Mouse (Mus musculus) cortical plate, adult 2 months (tissue): ENCODE data around the gene Camta1. TPM values are rescaled to one million over a fixed set of nuclear protein-coding genes. Genes with fewer than 3 reads are reported as not detected.

Experiments used
- H3K27ac ChIP-seq: fragments of 200-500 bp; 2 replicates; pipeline ENCODE4 v1.5.1; 2012; ENCODE audit warnings: low read length, control low read depth, inconsistent platforms; ENCODE audit not compliant: insufficient read depth
- H3K4me1 ChIP-seq: fragments of 200-500 bp; 2 replicates; pipeline ENCODE4 v1.6.1; 2011; ENCODE audit warnings: low read length; ENCODE audit not compliant: control insufficient read depth, insufficient read depth
- H3K4me3 ChIP-seq: fragments of 200-500 bp; 2 replicates; pipeline ENCODE4 v1.5.1; 2011; ENCODE audit warnings: mild to moderate bottlenecking, low read length, control low read depth; ENCODE audit not compliant: insufficient read depth
- CTCF ChIP-seq: fragments of 200-500 bp; IDR thresholded peaks from 2 replicates; pipeline ENCODE4 v1.5.1; 2011; ENCODE audit warnings: mild to moderate bottlenecking, control low read depth, low read length; ENCODE audit not compliant: insufficient read depth; ENCODE audit errors: extremely low read depth
- POLR2A ChIP-seq: fragments of 200-500 bp; IDR thresholded peaks from 2 replicates; pipeline ENCODE4 v1.6.1; 2011; ENCODE audit warnings: mild to moderate bottlenecking, low read length, control low read depth; ENCODE audit not compliant: insufficient read depth; ENCODE audit errors: extremely low read depth
- polyA plus RNA-seq: library from polyadenylated mRNA; depleted of rRNA; stranded (reverse); fragments of >200 nt; gene quantifications from 2 replicates; pipeline ENCODE4 v1.2.3, GENCODE M21; 2012

Gene Camta1
- polyA plus RNA-seq, 1 experiment = 111 TPM

- H3K4me3 ChIP-seq = no peak overlapping the region
- H3K4me1 ChIP-seq = no peaks in the 10 kb centered on the region; the same call in 1 of the 2 replicates
- H3K27ac ChIP-seq = no peak overlapping the region
- TF ChIP-seq POLR2A (no peak), CTCF (no peak)
Measured at GRCm38 (mm10) chr4:151471886-151472285, 389.8 kb downstream of the Camta1 start.

- TF ChIP-seq CTCF (no peak), POLR2A (no peak)
Measured at GRCm38 (mm10) chr4:151468381-151468780, 393.3 kb downstream of the Camta1 start.

GRCm38 (mm10) chr4:151458686-151459085 lies 403.0 kb downstream of the Camta1 start:
- no peak overlapping the region for H3K4me3 ChIP-seq
- no peak for TF ChIP-seq POLR2A
- TF ChIP-seq CTCF = no peak
- H3K27ac ChIP-seq = no peak overlapping the region

More at GRCm38 (mm10) chr4:151468381-151468780, 393.3 kb downstream of the Camta1 start:
- H3K4me1 ChIP-seq = no peaks in the 10 kb centered on the region; the same call in 1 of the 2 replicates
- no peak overlapping the region for H3K27ac ChIP-seq
- no peak overlapping the region for H3K4me3 ChIP-seq

GRCm38 (mm10) chr4:151454611-151455010 lies 407.1 kb downstream of the Camta1 start:
- no peaks in the 10 kb centered on the region for H3K4me1 ChIP-seq
- H3K4me3 ChIP-seq = no peak overlapping the region
- H3K27ac ChIP-seq = no peak overlapping the region
- no peak for TF ChIP-seq CTCF
- no peak for TF ChIP-seq POLR2A

More at GRCm38 (mm10) chr4:151458686-151459085, 403.0 kb downstream of the Camta1 start:
- H3K4me1 ChIP-seq = no peaks in the 10 kb centered on the region

GRCm38 (mm10) chr4:151454065-151454464 lies 407.6 kb downstream of the Camta1 start:
- TF ChIP-seq POLR2A = no peak
- no peak for TF ChIP-seq CTCF
- Histone ChIP-seq H3K4me3 (no peak overlapping the region), H3K4me1 (no peaks in the 10 kb centered on the region), H3K27ac (no peak overlapping the region)

- TF ChIP-seq CTCF (no peak), POLR2A (no peak)
- H3K4me3 ChIP-seq = no peak overlapping the region
- H3K4me1 ChIP-seq = peaks cover 2% of the 10 kb centered on the region
- no peak overlapping the region for H3K27ac ChIP-seq
Measured at GRCm38 (mm10) chr4:151451885-151452284, 409.8 kb downstream of the Camta1 start.

- H3K4me1 ChIP-seq = peaks cover 2% of the 10 kb centered on the region
- TF ChIP-seq CTCF = no peak
- no peak for TF ChIP-seq POLR2A
- no peak overlapping the region for H3K27ac ChIP-seq
- no peak overlapping the region for H3K4me3 ChIP-seq
Measured at GRCm38 (mm10) chr4:151449981-151450380, 411.7 kb downstream of the Camta1 start.

GRCm38 (mm10) chr4:151448341-151448740 lies 413.3 kb downstream of the Camta1 start:
- Histone ChIP-seq H3K4me3 (no peak overlapping the region), H3K4me1 (peaks cover 2% of the 10 kb centered on the region)
- TF ChIP-seq POLR2A (no peak), CTCF (no peak)

GRCm38 (mm10) chr4:151444665-151445064 lies 417.0 kb downstream of the Camta1 start:
- TF ChIP-seq POLR2A = no peak
- TF ChIP-seq CTCF = no peak
- Histone ChIP-seq H3K4me3 (no peak overlapping the region), H3K27ac (no peak overlapping the region), H3K4me1 (peaks cover 2% of the 10 kb centered on the region)

More at GRCm38 (mm10) chr4:151448341-151448740, 413.3 kb downstream of the Camta1 start:
- no peak overlapping the region for H3K27ac ChIP-seq

GRCm38 (mm10) chr4:151438561-151438960 lies 423.1 kb downstream of the Camta1 start:
- no peak overlapping the region for H3K27ac ChIP-seq
- no peak overlapping the region for H3K4me3 ChIP-seq
- TF ChIP-seq POLR2A = no peak
- no peak for TF ChIP-seq CTCF
- H3K4me1 ChIP-seq = peaks cover 7% of the 10 kb centered on the region

- no peak for TF ChIP-seq CTCF
- no peak for TF ChIP-seq POLR2A
- Histone ChIP-seq H3K4me1 (peaks cover 7% of the 10 kb centered on the region), H3K27ac (no peak overlapping the region), H3K4me3 (no peak overlapping the region)
Measured at GRCm38 (mm10) chr4:151437859-151438258, 423.8 kb downstream of the Camta1 start.
